Mouse (Mus musculus): Measurements from ENCODE around the gene Myh7.

GRCm38 (mm10) chr14:55020394-55020793, 26.0 kb upstream of the Myh7 start:
- TF ChIP-seq CTCF (IDR thresholded peaks at IDR 0.05; ENCODE audit: low read depth): no peak
- TF ChIP-seq EP300 (IDR thresholded peaks at IDR 0.05; ENCODE audit: low read depth): no peak
